Mouse (Mus musculus) myocyte (in vitro differentiated cells): ENCODE data around the gene Igfbp2. TPM values are rescaled to one million over a fixed set of nuclear protein-coding genes. Genes with fewer than 3 reads are reported as not detected.
A peak's percentile ranks its signal among the peaks of the same experiment; 100 is the strongest.

ENCODE experiments used
- H3K27me3 ChIP-seq: one replicate; pipeline ENCODE4 v1.6.1; 2011; ENCODE audit not compliant: control insufficient read depth, insufficient read depth, insufficient read length
- H3K36me3 ChIP-seq: one replicate; pipeline ENCODE4 v1.6.1; 2011; ENCODE audit not compliant: control insufficient read depth, insufficient read depth
- H3K4me2 ChIP-seq: one replicate; pipeline ENCODE4 v1.6.1; 2011; ENCODE audit warnings: low read depth, control low read depth
- H3K4me3 ChIP-seq: one replicate; pipeline ENCODE4 v1.5.1; 2011; ENCODE audit warnings: mild to moderate bottlenecking, control low read depth, moderate library complexity
- H3K79me2 ChIP-seq: one replicate; pipeline ENCODE4 v1.6.1; 2011; ENCODE audit not compliant: control insufficient read depth, insufficient read depth
- H3ac ChIP-seq: one replicate; pipeline ENCODE4 v1.6.1; 2011; ENCODE audit not compliant: control insufficient read depth, insufficient read length
- CEBPB ChIP-seq: IDR thresholded peaks from 2 replicates; pipeline ENCODE4 v1.6.1; 2011; ENCODE audit warnings: mild to moderate bottlenecking, moderate library complexity; ENCODE audit not compliant: poor library complexity, insufficient read depth, severe bottlenecking
- E2F4 ChIP-seq: IDR thresholded peaks from one replicate; pipeline ENCODE4 v1.6.1; 2011; ENCODE audit warnings: mild to moderate bottlenecking, control low read depth, moderate library complexity; ENCODE audit not compliant: insufficient read depth
- MAX ChIP-seq: IDR thresholded peaks from one replicate; pipeline ENCODE4 v1.6.1; 2011; ENCODE audit warnings: low read depth, mild to moderate bottlenecking, control low read depth
- MYOD1 ChIP-seq, 3 experiments: IDR thresholded peaks; one replicate each; pipeline ENCODE4 v1.6.1; 2011; ENCODE audit warnings: control low read depth in 2 of 3, low read depth in 2 of 3, mild to moderate bottlenecking in 2 of 3, moderate library complexity in 1 of 3; ENCODE audit not compliant: insufficient read length in 2 of 3, control insufficient read depth in 1 of 3
- MYOG ChIP-seq, 3 experiments: IDR thresholded peaks; one replicate each; pipeline ENCODE4 v1.6.1; 2011; ENCODE audit warnings: control low read depth in 2 of 3, low read depth in 2 of 3, mild to moderate bottlenecking in 2 of 3; ENCODE audit not compliant: insufficient read length in 2 of 3, control insufficient read depth in 1 of 3, insufficient read depth in 1 of 3
- POLR2A ChIP-seq: IDR thresholded peaks from one replicate; pipeline ENCODE4 v1.6.1; 2011; ENCODE audit warnings: low read depth, mild to moderate bottlenecking, control low read depth, moderate library complexity; ENCODE audit not compliant: insufficient read length
- POLR2AphosphoS2 ChIP-seq: IDR thresholded peaks from one replicate; pipeline ENCODE4 v1.6.1; 2011; ENCODE audit warnings: low read depth, control low read depth; ENCODE audit not compliant: insufficient read length
- REST ChIP-seq: IDR thresholded peaks from one replicate; pipeline ENCODE4 v1.6.1; 2011; ENCODE audit warnings: mild to moderate bottlenecking, control low read depth, moderate library complexity; ENCODE audit not compliant: insufficient read depth, insufficient read length
- SRF ChIP-seq: IDR thresholded peaks from one replicate; pipeline ENCODE4 v1.6.1; 2011; ENCODE audit warnings: low read depth; ENCODE audit not compliant: control insufficient read depth, insufficient read length
- TCF12 ChIP-seq: IDR thresholded peaks from one replicate; pipeline ENCODE4 v1.6.1; 2011; ENCODE audit warnings: mild to moderate bottlenecking, control low read depth; ENCODE audit not compliant: poor library complexity, insufficient read depth, severe bottlenecking
- TCF3 ChIP-seq: IDR thresholded peaks from one replicate; pipeline ENCODE4 v1.6.1; 2011; ENCODE audit warnings: low read depth, control low read depth; ENCODE audit not compliant: insufficient read length
- USF1 ChIP-seq: IDR thresholded peaks from one replicate; pipeline ENCODE4 v1.6.1; 2011; ENCODE audit warnings: low read depth, mild to moderate bottlenecking, control low read depth, moderate library complexity
- polyA plus RNA-seq: library from polyadenylated mRNA; unstranded; fragments of >200 nt; fragmentation: generic; extraction: Trizol; gene quantifications from one replicate; pipeline ENCODE4 v1.2.1, GENCODE M21; 2012; ENCODE audit warnings: missing spikeins

Igfbp2 gene
- polyA plus RNA-seq, 1 experiment: 83.7 TPM

DNA sequence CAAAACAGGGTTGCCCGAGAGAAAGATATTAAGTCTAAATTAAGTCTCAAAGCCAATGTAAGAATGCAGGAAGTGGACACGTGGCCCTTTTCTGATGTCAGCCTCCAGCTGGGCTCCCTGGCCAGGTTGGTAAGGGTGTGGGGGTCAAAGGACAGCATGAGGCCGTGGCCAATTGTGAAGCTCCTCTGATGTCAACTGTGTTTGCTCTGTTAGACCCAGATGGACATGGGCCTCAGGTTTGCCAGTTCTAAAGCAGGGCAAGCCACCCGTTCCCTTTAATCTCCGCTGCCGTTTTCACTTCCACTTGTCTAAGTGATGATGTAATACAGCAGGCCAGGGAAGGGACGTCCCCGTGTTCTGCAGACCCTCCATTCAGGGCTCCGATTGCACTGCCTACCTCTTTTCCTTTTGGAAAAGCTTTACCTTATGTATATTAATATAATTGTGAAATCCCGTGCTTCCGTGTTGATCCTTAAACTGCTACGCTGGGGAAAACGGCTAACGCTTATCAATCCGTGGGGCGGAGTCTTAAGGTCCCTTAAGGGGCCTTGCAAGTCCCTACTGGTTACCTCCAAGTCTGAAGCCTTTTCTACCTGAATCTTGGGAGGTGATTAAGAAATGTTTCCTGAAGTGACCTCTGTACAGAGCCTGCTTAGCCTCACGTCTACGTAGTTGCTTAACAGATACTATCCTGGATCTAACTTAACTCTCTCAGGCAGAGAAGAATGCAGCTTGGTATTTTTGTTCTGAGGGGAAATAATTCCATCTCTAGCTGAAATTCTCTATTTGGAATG lies 18.6 kb downstream of the Igfbp2 start:
- Histone ChIP-seq H3K27me3 (no peaks in the 10 kb centered on the region), H3K36me3 (no peaks in the 10 kb centered on the region), H3K4me3 (no peak overlapping the region), H3K4me2 (no peak overlapping the region), H3K79me2 (no peaks in the 10 kb centered on the region), H3ac (no peak overlapping the region)
- no peak for TF ChIP-seq MYOD1 (IDR thresholded peaks at IDR 0.05; ENCODE audit: control insufficient read depth in 1 of 3, insufficient read length in 2 of 3, low read depth in 2 of 3)
- no peak for TF ChIP-seq MAX
- no peak for TF ChIP-seq TCF12
- TF ChIP-seq POLR2AphosphoS2: no peak
- TF ChIP-seq SRF: no peak
- TF ChIP-seq TCF3: no peak
- no peak for TF ChIP-seq REST
- no peak for TF ChIP-seq MYOG (IDR thresholded peaks at IDR 0.05; ENCODE audit: control insufficient read depth in 1 of 3, insufficient read depth in 1 of 3, insufficient read length in 2 of 3, low read depth in 2 of 3)
- no peak for TF ChIP-seq POLR2A
- TF ChIP-seq CEBPB: no peak
- TF ChIP-seq E2F4: no peak
- TF ChIP-seq USF1: no peak

GRCm38 (mm10) chr1:72844675-72845074 lies 20.4 kb downstream of the Igfbp2 start:
- H3K4me3 ChIP-seq: no peak overlapping the region
- H3ac ChIP-seq: no peak overlapping the region
- H3K36me3 ChIP-seq: no peaks in the 10 kb centered on the region
- H3K27me3 ChIP-seq: no peaks in the 10 kb centered on the region
- no peak for TF ChIP-seq MYOG (IDR thresholded peaks at IDR 0.05; ENCODE audit: control insufficient read depth in 1 of 3, insufficient read depth in 1 of 3, insufficient read length in 2 of 3, low read depth in 2 of 3)
- H3K4me2 ChIP-seq: no peak overlapping the region
- no peaks in the 10 kb centered on the region for H3K79me2 ChIP-seq

- no peaks in the 10 kb centered on the region for H3K36me3 ChIP-seq
Observed at GRCm38 (mm10) chr1:72847849-72848380, 23.6 kb downstream of the Igfbp2 start.

DNA sequence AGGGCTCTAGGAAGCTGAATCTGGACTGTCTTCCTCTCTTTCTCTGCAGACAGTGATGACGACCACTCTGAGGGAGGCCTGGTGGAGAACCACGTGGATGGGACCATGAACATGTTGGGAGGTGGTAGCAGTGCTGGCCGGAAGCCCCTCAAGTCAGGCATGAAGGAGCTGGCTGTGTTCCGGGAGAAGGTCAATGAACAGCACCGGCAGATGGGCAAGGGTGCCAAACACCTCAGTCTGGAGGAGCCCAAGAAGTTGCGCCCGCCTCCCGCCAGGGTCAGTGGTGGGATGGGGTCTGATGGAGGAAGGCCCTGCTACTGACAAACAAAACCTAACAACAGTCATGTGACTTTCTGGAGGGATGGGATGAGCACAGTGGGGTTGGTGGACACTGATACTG lies 24.7 kb downstream of the Igfbp2 start:
- TF ChIP-seq POLR2A (no peak), POLR2AphosphoS2 (no peak), CEBPB (no peak), MYOG (IDR thresholded peaks at IDR 0.05; ENCODE audit: control insufficient read depth in 1 of 3, insufficient read depth in 1 of 3, insufficient read length in 2 of 3, low read depth in 2 of 3) (no peak), MYOD1 (IDR thresholded peaks at IDR 0.05; ENCODE audit: control insufficient read depth in 1 of 3, insufficient read length in 2 of 3, low read depth in 2 of 3) (no peak), E2F4 (no peak), TCF3 (no peak), USF1 (no peak), TCF12 (no peak), REST (no peak), MAX (no peak), SRF (no peak)
- H3K4me3 ChIP-seq: no peak overlapping the region
- no peak overlapping the region for H3ac ChIP-seq
- no peak overlapping the region for H3K4me2 ChIP-seq
- no peaks in the 10 kb centered on the region for H3K79me2 ChIP-seq
- no peaks in the 10 kb centered on the region for H3K36me3 ChIP-seq
- no peaks in the 10 kb centered on the region for H3K27me3 ChIP-seq

More at GRCm38 (mm10) chr1:72847849-72848380, 23.6 kb downstream of the Igfbp2 start:
- Histone ChIP-seq H3K4me3 (no peak overlapping the region), H3K27me3 (no peaks in the 10 kb centered on the region), H3ac (no peak overlapping the region), H3K4me2 (no peak overlapping the region), H3K79me2 (no peaks in the 10 kb centered on the region)
- TF ChIP-seq POLR2A (no peak), CEBPB (no peak), MYOG (IDR thresholded peaks at IDR 0.05; ENCODE audit: control insufficient read depth in 1 of 3, insufficient read depth in 1 of 3, insufficient read length in 2 of 3, low read depth in 2 of 3) (peak; percentile 34 to 81 (median 71)), MYOD1 (IDR thresholded peaks at IDR 0.05; ENCODE audit: control insufficient read depth in 1 of 3, insufficient read length in 2 of 3, low read depth in 2 of 3) (peak; percentile 64 to 88 (median 86)), POLR2AphosphoS2 (no peak), REST (no peak)

DNA sequence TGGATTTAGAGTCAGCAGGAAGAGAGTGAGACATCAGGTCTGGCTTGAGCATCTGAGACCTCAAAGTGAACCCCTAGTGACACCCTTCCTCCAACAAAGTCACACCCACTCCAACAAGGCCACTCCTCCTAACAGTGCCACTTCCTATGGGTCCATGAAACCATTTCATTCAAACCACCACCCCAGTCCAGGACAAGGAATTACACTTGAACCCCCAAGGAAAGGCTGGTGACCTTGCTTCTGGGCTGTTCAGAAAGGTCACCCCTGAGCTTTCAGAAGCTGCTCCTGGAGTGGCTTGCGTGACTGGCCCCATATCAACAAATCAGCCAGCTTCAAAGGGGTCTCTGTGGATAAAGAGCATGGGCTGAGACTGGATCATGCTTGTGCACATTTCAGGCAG lies 29.5 kb downstream of the Igfbp2 start:
- Histone ChIP-seq H3K79me2 (no peaks in the 10 kb centered on the region), H3K36me3 (peaks cover 9% of the 10 kb centered on the region)
- TF ChIP-seq MYOD1 (IDR thresholded peaks at IDR 0.05; ENCODE audit: control insufficient read depth in 1 of 3, insufficient read length in 2 of 3, low read depth in 2 of 3) (no peak), MAX (no peak), TCF12 (no peak), SRF (no peak), REST (no peak), POLR2AphosphoS2 (no peak), USF1 (no peak), TCF3 (no peak), MYOG (IDR thresholded peaks at IDR 0.05; ENCODE audit: control insufficient read depth in 1 of 3, insufficient read depth in 1 of 3, insufficient read length in 2 of 3, low read depth in 2 of 3) (no peak), CEBPB (no peak), POLR2A (no peak), E2F4 (no peak)

More for the DNA sequence above, 29.5 kb downstream of the Igfbp2 start:
- Histone ChIP-seq H3K27me3 (no peaks in the 10 kb centered on the region), H3K4me2 (no peak overlapping the region), H3ac (no peak overlapping the region), H3K4me3 (no peak overlapping the region)
